Mouse (Mus musculus) heart, embryonic 11.5 days (tissue): Measurements from ENCODE around the gene Foxj2. TPM values are rescaled to one million over a fixed set of nuclear protein-coding genes. Genes with fewer than 3 reads are reported as not detected.
A peak's percentile ranks its signal among the peaks of the same experiment; 100 is the strongest.

Experiments used
- ATAC-seq: fragments of 200-750 bp; cut with Nextera tagmentation; replicated peaks from 2 replicates; pipeline ENCODE4 v1.8.0; 2017; ENCODE audit warnings: moderate library complexity; ENCODE audit not compliant: insufficient number of reproducible peaks, low FRiP score, low TSS enrichment
- H3K27ac ChIP-seq: fragments of 300-500 bp; sonication (generic); 2 replicates; pipeline ENCODE4 v1.5.1; 2014; ENCODE audit warnings: mild to moderate bottlenecking, low read depth, low read length
- H3K27me3 ChIP-seq: fragments of 300-500 bp; sonication (generic); 2 replicates; pipeline ENCODE4 v1.6.1; 2014; ENCODE audit warnings: mild to moderate bottlenecking, low read length, mixed read lengths; ENCODE audit not compliant: control insufficient read depth, insufficient read depth
- H3K36me3 ChIP-seq: fragments of 300-500 bp; sonication (generic); 2 replicates; pipeline ENCODE4 v1.6.1; 2014; ENCODE audit warnings: mild to moderate bottlenecking, low read length, moderate library complexity, mixed read lengths; ENCODE audit not compliant: control insufficient read depth, insufficient read depth
- H3K4me1 ChIP-seq: fragments of 300-500 bp; sonication (generic); 2 replicates; pipeline ENCODE4 v1.6.1; 2014; ENCODE audit warnings: low read length; ENCODE audit not compliant: control insufficient read depth, insufficient read depth
- H3K4me2 ChIP-seq: fragments of 300-500 bp; sonication (generic); 2 replicates; pipeline ENCODE4 v1.6.1; 2014; ENCODE audit warnings: mild to moderate bottlenecking, moderate library complexity
- H3K4me3 ChIP-seq: fragments of 300-500 bp; sonication (generic); 2 replicates; pipeline ENCODE4 v1.5.1; 2014; ENCODE audit warnings: low read depth, low read length
- H3K9ac ChIP-seq: fragments of 300-500 bp; sonication (generic); 2 replicates; pipeline ENCODE4 v1.6.1; 2014; ENCODE audit warnings: mild to moderate bottlenecking, low read depth, low read length, moderate library complexity
- H3K9me3 ChIP-seq: fragments of 300-500 bp; sonication (generic); replicated peaks from 2 replicates; pipeline ENCODE4 v1.6.1; 2016; ENCODE audit warnings: low read length; ENCODE audit not compliant: control insufficient read depth
- WGBS: fragments of 180-500 bp; shearing (Covaris S2); extraction: QIAGEN DNeasy Blood & Tissue Kit; methylation state at CpG from one replicate; pipeline ENCODE4 v1.1.7; 2014; ENCODE audit not compliant: insufficient replicate concordance; 5-methylcytosine and 5-hydroxymethylcytosine counted together
- polyA plus RNA-seq: library from polyadenylated mRNA; unstranded; fragments of >200 nt; fragmentation: Nextera tagmentation; extraction: Ambion mirVana; gene quantifications from 2 replicates; pipeline ENCODE4 v1.2.1, GENCODE M21; 2014

The Foxj2 gene
- polyA plus RNA-seq, 1 experiment from 2014 or later, result 4.9 TPM

GRCm38 (mm10) chr6:122824086-122824485 is 4.4 kb downstream of the Foxj2 start:
- H3K27me3 ChIP-seq, result no peaks in the 10 kb centered on the region
- H3K4me3 ChIP-seq, result no peak overlapping the region
- no peak overlapping the region; the same call in 1 of the 2 replicates for H3K4me2 ChIP-seq
- H3K9ac ChIP-seq, result no peak overlapping the region
- H3K9me3 ChIP-seq, result no peaks in the 10 kb centered on the region
- 0 out of 2 replicates have a peak, but pooled peaks cover 3% of the 10 kb centered on the region for H3K36me3 ChIP-seq
- peak overlapping the region; percentile 57; the same call in 1 of the 2 replicates for H3K27ac ChIP-seq
- peaks cover 44% of the 10 kb centered on the region for H3K4me1 ChIP-seq
- no peak for ATAC-seq
- 54% methylated on average over 10 of the region's 10 CpGs for WGBS

- H3K4me2 ChIP-seq, result peak overlapping the region; percentile 89
- 0 out of 2 replicates have a peak, but pooled peaks cover 7% of the 10 kb centered on the region for H3K36me3 ChIP-seq
- no peak overlapping the region for H3K9ac ChIP-seq
- H3K4me3 ChIP-seq, result no peak overlapping the region
- no peaks in the 10 kb centered on the region for H3K9me3 ChIP-seq
- peaks cover 44% of the 10 kb centered on the region for H3K4me1 ChIP-seq
- H3K27ac ChIP-seq, result peak overlapping the region; percentile 90
- no peaks in the 10 kb centered on the region for H3K27me3 ChIP-seq
- 80% methylated on average over 9 of the region's 9 CpGs for WGBS
- no peak for ATAC-seq
Observed at GRCm38 (mm10) chr6:122825166-122825565, 5.5 kb downstream of the Foxj2 start.

- Histone ChIP-seq H3K9ac (peak overlapping the region; percentile 72), H3K27ac (peak overlapping the region; percentile 90), H3K27me3 (no peaks in the 10 kb centered on the region), H3K36me3 (0 out of 2 replicates have a peak, but pooled peaks cover 7% of the 10 kb centered on the region), H3K4me2 (peak overlapping the region; percentile 89), H3K4me3 (peak overlapping the region; percentile 49), H3K9me3 (no peaks in the 10 kb centered on the region), H3K4me1 (peaks cover 37% of the 10 kb centered on the region)
- ATAC-seq, result peak; percentile 89
- under 1% methylated on average over 29 of the region's 29 CpGs for WGBS
Observed at GRCm38 (mm10) chr6:122825923-122826742, 6.4 kb downstream of the Foxj2 start.

- peaks cover 28% of the 10 kb centered on the region for H3K4me1 ChIP-seq
- 50% methylated on average over 13 of the region's 13 CpGs for WGBS
- H3K4me2 ChIP-seq, result no peak overlapping the region
- no peak for ATAC-seq
- H3K36me3 ChIP-seq, result peaks cover 11% of the 10 kb centered on the region
- H3K27ac ChIP-seq, result no peak overlapping the region
- no peaks in the 10 kb centered on the region for H3K27me3 ChIP-seq
- no peak overlapping the region for H3K4me3 ChIP-seq
- no peak overlapping the region for H3K9ac ChIP-seq
- H3K9me3 ChIP-seq, result no peaks in the 10 kb centered on the region
Observed at GRCm38 (mm10) chr6:122828086-122828485, 8.4 kb downstream of the Foxj2 start.

GRCm38 (mm10) chr6:122832880-122833279 is 13.2 kb downstream of the Foxj2 start:
- H3K4me3 ChIP-seq, result no peak overlapping the region
- ATAC-seq, result no peak
- H3K36me3 ChIP-seq, result peaks cover 31% of the 10 kb centered on the region
- peaks cover 4% of the 10 kb centered on the region; the same call in 1 of the 2 replicates for H3K9me3 ChIP-seq
- H3K4me2 ChIP-seq, result no peak overlapping the region
- no peak overlapping the region for H3K9ac ChIP-seq
- H3K27me3 ChIP-seq, result no peaks in the 10 kb centered on the region
- 82% methylated on average over 7 of the region's 7 CpGs for WGBS
- H3K27ac ChIP-seq, result no peak overlapping the region
- H3K4me1 ChIP-seq, result no peaks in the 10 kb centered on the region

GRCm38 (mm10) chr6:122834365-122834764 is 14.7 kb downstream of the Foxj2 start:
- Histone ChIP-seq H3K36me3 (peaks cover 35% of the 10 kb centered on the region), H3K4me2 (no peak overlapping the region), H3K4me1 (no peaks in the 10 kb centered on the region), H3K27ac (no peak overlapping the region), H3K27me3 (no peaks in the 10 kb centered on the region), H3K9me3 (peaks cover 4% of the 10 kb centered on the region; the same call in 1 of the 2 replicates), H3K4me3 (no peak overlapping the region), H3K9ac (no peak overlapping the region)
- WGBS, result 56% methylated on average over 4 of the region's 4 CpGs
- ATAC-seq, result no peak

GRCm38 (mm10) chr6:122836974-122837373 is 17.3 kb downstream of the Foxj2 start:
- H3K36me3 ChIP-seq, result peaks cover 42% of the 10 kb centered on the region
- no peak for ATAC-seq
- no peak overlapping the region for H3K9ac ChIP-seq
- H3K9me3 ChIP-seq, result peaks cover 4% of the 10 kb centered on the region; the same call in 1 of the 2 replicates
- H3K27me3 ChIP-seq, result no peaks in the 10 kb centered on the region
- H3K4me1 ChIP-seq, result no peaks in the 10 kb centered on the region
- 96% methylated on average over 3 of the region's 3 CpGs for WGBS
- no peak overlapping the region for H3K4me3 ChIP-seq
- no peak overlapping the region for H3K27ac ChIP-seq
- H3K4me2 ChIP-seq, result no peak overlapping the region

GRCm38 (mm10) chr6:122837539-122837938 is 17.8 kb downstream of the Foxj2 start:
- Histone ChIP-seq H3K4me2 (no peak overlapping the region), H3K36me3 (peaks cover 38% of the 10 kb centered on the region), H3K9ac (no peak overlapping the region), H3K27me3 (no peaks in the 10 kb centered on the region), H3K4me1 (no peaks in the 10 kb centered on the region), H3K4me3 (no peak overlapping the region), H3K27ac (no peak overlapping the region), H3K9me3 (peaks cover 4% of the 10 kb centered on the region; the same call in 1 of the 2 replicates)
- no peak for ATAC-seq
- 91% methylated on average over 5 of the region's 5 CpGs for WGBS
